Mouse (Mus musculus) stomach, embryonic 16.5 days (tissue): ENCODE results near the gene Naa10. TPM values are rescaled to one million over a fixed set of nuclear protein-coding genes. Genes with fewer than 3 reads are reported as not detected.

Source experiments
- ATAC-seq: fragments of 200-750 bp; cut with Nextera tagmentation; 2 replicates; pipeline ENCODE4 v1.8.0; 2017; ENCODE audit warnings: moderate number of reproducible peaks, moderate TSS enrichment; ENCODE audit not compliant: insufficient read depth, low FRiP score
- H3K27ac ChIP-seq: fragments of 300-500 bp; sonication (generic); 2 replicates; pipeline ENCODE4 v1.5.1; 2014; ENCODE audit warnings: low read length
- H3K27me3 ChIP-seq: fragments of 300-500 bp; sonication (generic); 2 replicates; pipeline ENCODE4 v1.6.1; 2014; ENCODE audit warnings: low read length, control low read depth, mixed read lengths; ENCODE audit not compliant: control insufficient read depth, insufficient read depth
- H3K36me3 ChIP-seq: fragments of 300-500 bp; sonication (generic); 2 replicates; pipeline ENCODE4 v1.6.1; 2014; ENCODE audit warnings: low read length; ENCODE audit not compliant: control insufficient read depth, insufficient read depth
- H3K4me1 ChIP-seq: fragments of 300-500 bp; sonication (generic); 2 replicates; pipeline ENCODE4 v1.6.1; 2014; ENCODE audit warnings: low read length, control low read depth, mixed read lengths; ENCODE audit not compliant: control insufficient read depth, insufficient read depth
- H3K4me2 ChIP-seq: fragments of 300-500 bp; sonication (generic); 2 replicates; pipeline ENCODE4 v1.6.1; 2014; ENCODE audit warnings: low read depth, low read length, mixed read lengths
- H3K4me3 ChIP-seq: fragments of 300-500 bp; sonication (generic); replicated peaks from 2 replicates; pipeline ENCODE4 v1.5.1; 2014; ENCODE audit warnings: mild to moderate bottlenecking, low read length
- H3K9ac ChIP-seq: fragments of 300-500 bp; sonication (generic); 2 replicates; pipeline ENCODE4 v1.6.1; 2014; ENCODE audit warnings: low read length
- H3K9me3 ChIP-seq: fragments of 300-500 bp; sonication (generic); replicated peaks from 2 replicates; pipeline ENCODE4 v1.6.1; 2016; ENCODE audit warnings: low read length, control low read depth; ENCODE audit not compliant: control insufficient read depth
- WGBS: fragments of 180-500 bp; shearing (Covaris S2); extraction: QIAGEN DNeasy Blood & Tissue Kit; methylation state at CpG from one replicate; pipeline ENCODE4 v1.1.7; 2014; 5-methylcytosine and 5-hydroxymethylcytosine counted together
- polyA plus RNA-seq: library from polyadenylated mRNA; unstranded; fragments of >200 nt; fragmentation: Nextera tagmentation; extraction: Ambion mirVana; gene quantifications from 2 replicates; pipeline ENCODE4 v1.2.1, GENCODE M21; 2015

The Naa10 gene
- polyA plus RNA-seq, 1 experiment from 2014 or later = 134 TPM

GRCm38 (mm10) chrX:73897959-73898358 is 23.8 kb downstream of the Naa10 start:
- Histone ChIP-seq H3K9ac (no peak overlapping the region), H3K4me2 (no peak overlapping the region), H3K27ac (no peak overlapping the region), H3K4me1 (no peaks in the 10 kb centered on the region), H3K9me3 (no peaks in the 10 kb centered on the region), H3K36me3 (no peaks in the 10 kb centered on the region), H3K27me3 (no peaks in the 10 kb centered on the region), H3K4me3 (no peak overlapping the region)
- ATAC-seq = no peak
- 73% methylated on average over 3 of the region's 3 CpGs for WGBS

- Histone ChIP-seq H3K9ac (no peak within 1 kb of the TSS), H3K4me3 (no peak within 1 kb of the TSS), H3K27ac (no peak within 1 kb of the TSS), H3K4me2 (no peak within 1 kb of the TSS), H3K9me3 (no peaks in the 10 kb centered on the region), H3K36me3 (no peaks in the 10 kb centered on the region), H3K27me3 (no peaks in the 10 kb centered on the region), H3K4me1 (no peaks in the 10 kb centered on the region)
- 21% methylated on average over 2 of the region's 2 CpGs for WGBS
- ATAC-seq = no peak
Observed at GRCm38 (mm10) chrX:73895719-73896118, 26.0 kb downstream of the Naa10 start, which contains the start of gene L1cam. Gene L1cam, minus strand, starts transcription at chrX:73896105.

GRCm38 (mm10) chrX:73892833-73893232 is 28.9 kb downstream of the Naa10 start:
- no peaks in the 10 kb centered on the region for H3K9me3 ChIP-seq
- no peaks in the 10 kb centered on the region for H3K36me3 ChIP-seq
- no peak overlapping the region for H3K9ac ChIP-seq
- no peak overlapping the region for H3K4me2 ChIP-seq
- no peak for ATAC-seq
- H3K27me3 ChIP-seq = no peaks in the 10 kb centered on the region
- no peak overlapping the region for H3K4me3 ChIP-seq
- no peak overlapping the region for H3K27ac ChIP-seq
- 90% methylated on average over 14 of the region's 14 CpGs for WGBS
- no peaks in the 10 kb centered on the region for H3K4me1 ChIP-seq

GRCm38 (mm10) chrX:73891551-73892152 is 30.1 kb downstream of the Naa10 start, which contains the start of gene Avpr2:
Gene Avpr2, plus strand, starts transcription at chrX:73892102.
- H3K4me2 ChIP-seq = no peak within 1 kb of the TSS
- whole genome bisulfite sequencing = 61% methylated on average over 6 of the region's 6 CpGs
- H3K27me3 ChIP-seq = no peaks in the 10 kb centered on the region
- no peaks in the 10 kb centered on the region for H3K9me3 ChIP-seq
- H3K36me3 ChIP-seq = no peaks in the 10 kb centered on the region
- no peaks in the 10 kb centered on the region for H3K4me1 ChIP-seq
- no peak within 1 kb of the TSS for H3K27ac ChIP-seq
- ATAC-seq = 0 out of 2 replicates have a peak, but pooled peaks have one; percentile 56
- H3K9ac ChIP-seq = no peak within 1 kb of the TSS
- H3K4me3 ChIP-seq = no peak within 1 kb of the TSS

GRCm38 (mm10) chrX:73881463-73881862 is 40.3 kb downstream of the Naa10 start:
- no peak overlapping the region for H3K27ac ChIP-seq
- ATAC-seq = no peak
- H3K27me3 ChIP-seq = peaks cover 10% of the 10 kb centered on the region; the same call in 1 of the 2 replicates
- H3K4me3 ChIP-seq = no peak overlapping the region
- H3K4me2 ChIP-seq = no peak overlapping the region
- no peaks in the 10 kb centered on the region for H3K9me3 ChIP-seq
- 34% methylated on average over 6 of the region's 6 CpGs for WGBS
- H3K36me3 ChIP-seq = no peaks in the 10 kb centered on the region
- H3K4me1 ChIP-seq = no peaks in the 10 kb centered on the region
- H3K9ac ChIP-seq = no peak overlapping the region

GRCm38 (mm10) chrX:73881036-73881427 is 40.7 kb downstream of the Naa10 start:
- no peaks in the 10 kb centered on the region for H3K4me1 ChIP-seq
- no peak overlapping the region for H3K27ac ChIP-seq
- H3K27me3 ChIP-seq = peaks cover 10% of the 10 kb centered on the region; the same call in 1 of the 2 replicates
- ATAC-seq = peak; percentile 23; the same call in 1 of the 2 replicates
- H3K36me3 ChIP-seq = no peaks in the 10 kb centered on the region
- WGBS = 26% methylated on average over 16 of the region's 16 CpGs
- peak overlapping the region; percentile 46 for H3K4me3 ChIP-seq
- H3K9ac ChIP-seq = peak overlapping the region; percentile 57; the same call in 1 of the 2 replicates
- no peaks in the 10 kb centered on the region for H3K9me3 ChIP-seq
- H3K4me2 ChIP-seq = peak overlapping the region; percentile 72

- Histone ChIP-seq H3K4me1 (no peaks in the 10 kb centered on the region), H3K27me3 (peaks cover 10% of the 10 kb centered on the region; the same call in 1 of the 2 replicates), H3K27ac (no peak overlapping the region; the same call in 1 of the 2 replicates), H3K36me3 (no peaks in the 10 kb centered on the region), H3K4me3 (peak overlapping the region; percentile 46), H3K9me3 (no peaks in the 10 kb centered on the region), H3K9ac (peak overlapping the region; percentile 57), H3K4me2 (peak overlapping the region; percentile 72)
- ATAC-seq = peak; percentile 87
- WGBS = 12% methylated on average over 41 of the region's 48 CpGs
Observed at GRCm38 (mm10) chrX:73880194-73881035, 41.3 kb downstream of the Naa10 start.

GRCm38 (mm10) chrX:73877014-73877413 is 44.7 kb downstream of the Naa10 start:
- Histone ChIP-seq H3K4me2 (no peak overlapping the region), H3K36me3 (no peaks in the 10 kb centered on the region), H3K9ac (no peak overlapping the region), H3K27ac (no peak overlapping the region), H3K9me3 (no peaks in the 10 kb centered on the region), H3K4me3 (no peak overlapping the region), H3K4me1 (no peaks in the 10 kb centered on the region), H3K27me3 (peaks cover 10% of the 10 kb centered on the region; the same call in 1 of the 2 replicates)
- WGBS = 80% methylated on average over 1 of the region's 1 CpGs
- no peak for ATAC-seq

- H3K4me3 ChIP-seq = no peak overlapping the region
- H3K27ac ChIP-seq = no peak overlapping the region
- WGBS = 71% methylated on average over 2 of the region's 2 CpGs
- H3K4me2 ChIP-seq = no peak overlapping the region
- ATAC-seq = no peak
- H3K9ac ChIP-seq = no peak overlapping the region
- no peaks in the 10 kb centered on the region for H3K36me3 ChIP-seq
- H3K27me3 ChIP-seq = peaks cover 10% of the 10 kb centered on the region; the same call in 1 of the 2 replicates
- no peaks in the 10 kb centered on the region for H3K9me3 ChIP-seq
- H3K4me1 ChIP-seq = no peaks in the 10 kb centered on the region
Observed at GRCm38 (mm10) chrX:73875881-73876280, 45.9 kb downstream of the Naa10 start.
